Mouse (Mus musculus): ENCODE data around the gene Tmem207. TPM values are rescaled to one million over a fixed set of nuclear protein-coding genes. Genes with fewer than 3 reads are reported as not detected.
"Not testable (repeated sequence)": the region's sequence is repeated elsewhere in the genome, so short reads cannot be mapped to it uniquely, and the experiment has no call there.

The Tmem207 gene
- polyA plus RNA-seq, 1 experiment from 2014 or later, result 0.09 TPM

GRCm38 (mm10) chr16:26530451-26530850 lies 3.9 kb upstream of the Tmem207 start:
- ATAC-seq (ENCODE audit: low FRiP score, low read depth), result no peak
- Histone ChIP-seq H3K4me1 (peaks cover 11% of the 10 kb centered on the region; the same call in 1 of the 2 replicates), H3K27ac (no peak overlapping the region), H3K36me3 (no peaks in the 10 kb centered on the region), H3K4me2 (replicated peaks) (no peak overlapping the region), H3K9me3 (no peaks in the 10 kb centered on the region), H3K27me3 (replicated peaks) (no peaks in the 10 kb centered on the region), H3K4me3 (no peak overlapping the region), H3K9ac (no peak overlapping the region)
- WGBS, result 94% methylated on average over 1 of the region's 1 CpGs

- Histone ChIP-seq H3K36me3 (no peaks in the 10 kb centered on the region), H3K4me3 (no peak overlapping the region), H3K27me3 (replicated peaks) (no peaks in the 10 kb centered on the region), H3K27ac (no peak overlapping the region), H3K9me3 (no peaks in the 10 kb centered on the region), H3K9ac (no peak overlapping the region), H3K4me1 (peaks cover 11% of the 10 kb centered on the region; the same call in 1 of the 2 replicates), H3K4me2 (replicated peaks) (peak overlapping the region; percentile 21; the same call in 1 of the 2 replicates)
- ATAC-seq (ENCODE audit: low FRiP score, low read depth), result peak; percentile 95
- 43% methylated on average over 10 of the region's 10 CpGs for WGBS
Measured at GRCm38 (mm10) chr16:26527931-26528666, 1.5 kb upstream of the Tmem207 start.

- H3K4me3 ChIP-seq, result no peak overlapping the region
- ATAC-seq (ENCODE audit: low FRiP score, low read depth), result no peak
- H3K4me1 ChIP-seq, result peaks cover 11% of the 10 kb centered on the region; the same call in 1 of the 2 replicates
- no peaks in the 10 kb centered on the region for H3K9me3 ChIP-seq
- H3K36me3 ChIP-seq, result no peaks in the 10 kb centered on the region
- no peak overlapping the region for H3K9ac ChIP-seq
- no peak overlapping the region for H3K27ac ChIP-seq
- WGBS, result 73% methylated on average over 5 of the region's 5 CpGs
- H3K27me3 ChIP-seq (replicated peaks), result no peaks in the 10 kb centered on the region
- H3K4me2 ChIP-seq (replicated peaks), result no peak overlapping the region
Measured at GRCm38 (mm10) chr16:26525832-26526231, 737 bp downstream of the Tmem207 start.

- no peaks in the 10 kb centered on the region for H3K27me3 ChIP-seq (replicated peaks)
- H3K36me3 ChIP-seq, result no peaks in the 10 kb centered on the region
- 78% methylated on average over 2 of the region's 2 CpGs for WGBS
- H3K27ac ChIP-seq, result no peak overlapping the region
- H3K4me1 ChIP-seq, result no peaks in the 10 kb centered on the region
- no peaks in the 10 kb centered on the region for H3K9me3 ChIP-seq
- no peak overlapping the region for H3K4me3 ChIP-seq
- ATAC-seq (ENCODE audit: low FRiP score, low read depth), result no peak
- no peak overlapping the region for H3K4me2 ChIP-seq (replicated peaks)
- no peak overlapping the region for H3K9ac ChIP-seq
Measured at GRCm38 (mm10) chr16:26519596-26519995, 7.0 kb downstream of the Tmem207 start.

GRCm38 (mm10) chr16:26504961-26505360 lies 21.6 kb downstream of the Tmem207 start:
- Histone ChIP-seq H3K4me2 (replicated peaks) (no peak overlapping the region), H3K9me3 (no peaks in the 10 kb centered on the region), H3K36me3 (no peaks in the 10 kb centered on the region), H3K27me3 (replicated peaks) (no peaks in the 10 kb centered on the region), H3K27ac (no peak overlapping the region), H3K4me1 (no peaks in the 10 kb centered on the region), H3K9ac (no peak overlapping the region), H3K4me3 (no peak overlapping the region)
- ATAC-seq (ENCODE audit: low FRiP score, low read depth), result no peak
- 84% methylated on average over 4 of the region's 4 CpGs for WGBS

- no peak overlapping the region for H3K4me2 ChIP-seq (replicated peaks)
- no peak overlapping the region for H3K4me3 ChIP-seq
- H3K9ac ChIP-seq, result no peak overlapping the region
- no peaks in the 10 kb centered on the region for H3K9me3 ChIP-seq
- H3K27me3 ChIP-seq (replicated peaks), result no peaks in the 10 kb centered on the region
- ATAC-seq (ENCODE audit: low FRiP score, low read depth), result no peak
- H3K4me1 ChIP-seq, result no peaks in the 10 kb centered on the region
- H3K36me3 ChIP-seq, result no peaks in the 10 kb centered on the region
- WGBS, result 89% methylated on average over 3 of the region's 3 CpGs
- no peak overlapping the region for H3K27ac ChIP-seq
Measured at GRCm38 (mm10) chr16:26500738-26501137, 25.8 kb downstream of the Tmem207 start.

- not testable (repeated sequence) for H3K27me3 ChIP-seq (replicated peaks); H3K4me1 ChIP-seq; ATAC-seq (ENCODE audit: low FRiP score, low read depth); H3K36me3 ChIP-seq; H3K4me2 ChIP-seq (replicated peaks); H3K4me3 ChIP-seq; H3K27ac ChIP-seq; H3K9ac ChIP-seq; H3K9me3 ChIP-seq
- WGBS, result 92% methylated on average over 3 of the region's 3 CpGs
Measured at GRCm38 (mm10) chr16:26499705-26500104, 26.9 kb downstream of the Tmem207 start.

- no peak overlapping the region for H3K9ac ChIP-seq
- no peaks in the 10 kb centered on the region for H3K36me3 ChIP-seq
- H3K27ac ChIP-seq, result no peak overlapping the region
- no peak for ATAC-seq (ENCODE audit: low FRiP score, low read depth)
- H3K27me3 ChIP-seq (replicated peaks), result no peaks in the 10 kb centered on the region
- H3K9me3 ChIP-seq, result no peaks in the 10 kb centered on the region
- H3K4me1 ChIP-seq, result no peaks in the 10 kb centered on the region
- 13% methylated on average over 2 of the region's 2 CpGs for WGBS
- no peak overlapping the region for H3K4me3 ChIP-seq
- no peak overlapping the region for H3K4me2 ChIP-seq (replicated peaks)
Measured at GRCm38 (mm10) chr16:26495721-26496120, 30.8 kb downstream of the Tmem207 start.

- no peak overlapping the region for H3K9ac ChIP-seq
- 81% methylated on average over 4 of the region's 4 CpGs for WGBS
- H3K4me3 ChIP-seq, result no peak overlapping the region
- no peaks in the 10 kb centered on the region for H3K36me3 ChIP-seq
- no peaks in the 10 kb centered on the region for H3K27me3 ChIP-seq (replicated peaks)
- H3K27ac ChIP-seq, result no peak overlapping the region
- H3K9me3 ChIP-seq, result no peaks in the 10 kb centered on the region
- no peak overlapping the region for H3K4me2 ChIP-seq (replicated peaks)
- no peaks in the 10 kb centered on the region for H3K4me1 ChIP-seq
- ATAC-seq (ENCODE audit: low FRiP score, low read depth), result no peak
Measured at GRCm38 (mm10) chr16:26471254-26471653, 55.3 kb downstream of the Tmem207 start.

- no peak for ATAC-seq (ENCODE audit: low FRiP score, low read depth)
- H3K4me1 ChIP-seq, result no peaks in the 10 kb centered on the region
- H3K4me2 ChIP-seq (replicated peaks), result no peak overlapping the region
- H3K27ac ChIP-seq, result no peak overlapping the region
- H3K9ac ChIP-seq, result no peak overlapping the region
- no peaks in the 10 kb centered on the region for H3K36me3 ChIP-seq
- H3K4me3 ChIP-seq, result no peak overlapping the region
- H3K9me3 ChIP-seq, result no peaks in the 10 kb centered on the region
- 82% methylated on average over 4 of the region's 4 CpGs for WGBS
- H3K27me3 ChIP-seq (replicated peaks), result no peaks in the 10 kb centered on the region
Measured at GRCm38 (mm10) chr16:26466535-26466934, 60.0 kb downstream of the Tmem207 start.

- Histone ChIP-seq H3K9me3 (no peaks in the 10 kb centered on the region), H3K27me3 (replicated peaks) (no peaks in the 10 kb centered on the region), H3K36me3 (no peaks in the 10 kb centered on the region), H3K4me1 (no peaks in the 10 kb centered on the region), H3K4me2 (replicated peaks) (no peak within 1 kb of the TSS), H3K27ac (no peak within 1 kb of the TSS), H3K4me3 (no peak within 1 kb of the TSS), H3K9ac (no peak within 1 kb of the TSS)
- no peak for ATAC-seq (ENCODE audit: low FRiP score, low read depth)
- 84% methylated on average over 7 of the region's 7 CpGs for WGBS
Measured at GRCm38 (mm10) chr16:26462835-26463234, 63.7 kb downstream of the Tmem207 start, which contains the start of gene Cldn16. TSS of gene Cldn16 (plus strand) at chr16:26463135.

GRCm38 (mm10) chr16:26456182-26456581 lies 70.4 kb downstream of the Tmem207 start:
- H3K9ac ChIP-seq, result no peak overlapping the region
- H3K36me3 ChIP-seq, result no peaks in the 10 kb centered on the region
- no peaks in the 10 kb centered on the region for H3K27me3 ChIP-seq (replicated peaks)

GRCm38 (mm10) chr16:26454163-26454562 lies 72.4 kb downstream of the Tmem207 start:
- no peak overlapping the region for H3K4me2 ChIP-seq (replicated peaks)
- no peak overlapping the region for H3K9ac ChIP-seq
- no peaks in the 10 kb centered on the region for H3K9me3 ChIP-seq
- H3K27me3 ChIP-seq (replicated peaks), result no peaks in the 10 kb centered on the region
- H3K4me3 ChIP-seq, result no peak overlapping the region
- H3K4me1 ChIP-seq, result no peaks in the 10 kb centered on the region
- no peaks in the 10 kb centered on the region for H3K36me3 ChIP-seq
- 75% methylated on average over 3 of the region's 3 CpGs for WGBS
- no peak for ATAC-seq (ENCODE audit: low FRiP score, low read depth)
- no peak overlapping the region for H3K27ac ChIP-seq

More at GRCm38 (mm10) chr16:26456182-26456581, 70.4 kb downstream of the Tmem207 start:
- Histone ChIP-seq H3K4me2 (replicated peaks) (no peak overlapping the region), H3K4me3 (no peak overlapping the region), H3K4me1 (no peaks in the 10 kb centered on the region), H3K9me3 (no peaks in the 10 kb centered on the region), H3K27ac (no peak overlapping the region)
- 84% methylated on average over 2 of the region's 2 CpGs for WGBS
- no peak for ATAC-seq (ENCODE audit: low FRiP score, low read depth)

All from neural tube, embryonic 12.5 days (tissue).